Mouse (Mus musculus): Measurements from ENCODE around the gene Gm4707. TPM values are rescaled to one million over a fixed set of nuclear protein-coding genes. Genes with fewer than 3 reads are reported as not detected.
"Not testable (repeated sequence)": the region's sequence is repeated elsewhere in the genome, so short reads cannot be mapped to it uniquely, and the experiment has no call there.

Gm4707 gene
- polyA plus RNA-seq, 1 experiment from 2014 or later, result 2.8 TPM

- H3K36me3 ChIP-seq (replicated peaks), result peaks cover 33% of the 10 kb centered on the region
- not testable (repeated sequence) for H3K27me3 ChIP-seq (replicated peaks); H3K4me3 ChIP-seq; H3K9ac ChIP-seq; H3K9me3 ChIP-seq; H3K27ac ChIP-seq; ATAC-seq (replicated peaks); H3K4me1 ChIP-seq; H3K4me2 ChIP-seq
- 88% methylated on average over 5 of the region's 5 CpGs for WGBS
These were observed 40.3 kb downstream of the Gm4707 start for GRCm38 (mm10) chr17:71419448-71419847.

- Histone ChIP-seq H3K36me3 (replicated peaks) (peaks cover 12% of the 10 kb centered on the region), H3K27ac (no peak overlapping the region), H3K4me1 (no peaks in the 10 kb centered on the region), H3K9ac (no peak overlapping the region), H3K9me3 (peaks cover 4% of the 10 kb centered on the region; the same call in 1 of the 2 replicates), H3K4me2 (no peak overlapping the region), H3K27me3 (replicated peaks) (no peaks in the 10 kb centered on the region), H3K4me3 (no peak overlapping the region)
- WGBS, result 96% methylated on average over 1 of the region's 1 CpGs
- ATAC-seq (replicated peaks), result no peak
These were observed 42.7 kb downstream of the Gm4707 start for GRCm38 (mm10) chr17:71417008-71417407.

Other genes with a start within 250 kb of the Gm4707 start
- 1.2 and 2.0 TPM in 2 replicates for gene Emilin2, start 147.9 kb downstream of the Gm4707 start, polyA plus RNA-seq (2015; fragmentation: Nextera tagmentation; extraction: Ambion mirVana)
- gene Smchd1, start 15.4 kb upstream of the Gm4707 start, polyA plus RNA-seq (2015; fragmentation: Nextera tagmentation; extraction: Ambion mirVana), result 48.1 and 51.8 TPM in 2 replicates
- gene Ndc80, start 66.9 kb upstream of the Gm4707 start, polyA plus RNA-seq (2015; fragmentation: Nextera tagmentation; extraction: Ambion mirVana), result 5.1 and 6.6 TPM in 2 replicates
- gene Spdya, start 92.1 kb upstream of the Gm4707 start, polyA plus RNA-seq (2015; fragmentation: Nextera tagmentation; extraction: Ambion mirVana), result 1.4 TPM in 2 replicates
- gene Wdr43, start 156.0 kb upstream of the Gm4707 start, polyA plus RNA-seq (2015; fragmentation: Nextera tagmentation; extraction: Ambion mirVana), result 52.4 and 53.0 TPM in 2 replicates
- gene Togaram2, start 213.3 kb upstream of the Gm4707 start, polyA plus RNA-seq (2015; fragmentation: Nextera tagmentation; extraction: Ambion mirVana), result 0.48 and 0.68 TPM in 2 replicates

Measured in midbrain, embryonic 15.5 days (tissue).